Comparison of ENCODE assay signal across 8 mouse cellular contexts in genomic region chr12:24493011-24493410, GRCm38 (mm10). TPM values are rescaled to one million over a fixed set of nuclear protein-coding genes. Genes with fewer than 3 reads are reported as not detected.
DNase-seq lines count a peak whose midpoint lies in the region; ATAC-seq lines count a peak whose summit lies in the region.

No protein-coding gene starts in this region.

- no peak for ATAC-seq in lung, embryonic 15.5 days (ENCODE audit: borderline replicate concordance, extremely low read depth, low FRiP score, low TSS enrichment)

- no peak overlapping the region for H3K4me3 ChIP-seq in lung, embryonic 15.5 days
- 0 out of 2 replicates have a peak overlapping the region, but pooled peaks have one; percentile 29 for H3K4me3 ChIP-seq in embryonic facial prominence, embryonic 10.5 days
- peak overlapping the region; percentile 87 for H3K4me3 ChIP-seq in megakaryocyte, embryonic 14.5 days (replicated peaks)

- no peak overlapping the region for H3K27ac ChIP-seq in lung, embryonic 15.5 days
- H3K27ac ChIP-seq in embryonic facial prominence, embryonic 10.5 days (replicated peaks) = no peak overlapping the region

- H3K9ac ChIP-seq in lung, embryonic 15.5 days = no peak overlapping the region

- no peaks in the 10 kb centered on the region for H3K27me3 ChIP-seq in lung, embryonic 15.5 days
- H3K27me3 ChIP-seq in embryonic facial prominence, embryonic 10.5 days (replicated peaks; ENCODE audit: low read depth, poor library complexity, severe bottlenecking) = no peaks in the 10 kb centered on the region
- H3K27me3 ChIP-seq in megakaryocyte, embryonic 14.5 days (replicated peaks) = no peaks in the 10 kb centered on the region

- H3K36me3 ChIP-seq in lung, embryonic 15.5 days = no peaks in the 10 kb centered on the region
- H3K36me3 ChIP-seq in embryonic facial prominence, embryonic 10.5 days (replicated peaks) = no peaks in the 10 kb centered on the region
- no peaks in the 10 kb centered on the region for H3K36me3 ChIP-seq in megakaryocyte, embryonic 14.5 days (replicated peaks; ENCODE audit: low read length)

- peak overlapping the region; percentile 43 for H3K4me2 ChIP-seq in lung, embryonic 15.5 days

- no peaks in the 10 kb centered on the region for H3K9me3 ChIP-seq in lung, embryonic 15.5 days
- H3K9me3 ChIP-seq in embryonic facial prominence, embryonic 10.5 days = no peaks in the 10 kb centered on the region
- no peaks in the 10 kb centered on the region for H3K9me3 ChIP-seq in megakaryocyte, embryonic 14.5 days

- 0 out of 2 replicates have a peak, but pooled peaks cover 1% of the 10 kb centered on the region for H3K4me1 ChIP-seq in lung, embryonic 15.5 days
- no peaks in the 10 kb centered on the region for H3K4me1 ChIP-seq in embryonic facial prominence, embryonic 10.5 days
- H3K4me1 ChIP-seq in megakaryocyte, embryonic 14.5 days = peaks cover 23% of the 10 kb centered on the region

- 60% methylated on average over 9 of the region's 9 CpGs for WGBS in lung, embryonic 15.5 days
- 66% methylated on average over 9 of the region's 9 CpGs for whole genome bisulfite sequencing in embryonic facial prominence, embryonic 10.5 days

- intact Hi-C loops in heart, postnatal 36 days (cut with DNase I) = no loop called here
- intact Hi-C loops in left cerebral cortex, postnatal 25 days (cut with DNase I) = no loop called here

- DNase-seq in lung, postnatal 14 days = no peak
- peak; percentile 9 for DNase-seq in embryonic facial prominence, embryonic 10.5 days (ENCODE audit: low spot score)
- peak; percentile 8 to 9 for DNase-seq in heart, postnatal 36 days
- DNase-seq in urinary bladder, postnatal 36 days (ENCODE audit: low spot score in 2 of 2) = no peak
- DNase-seq in left cerebral cortex, postnatal 25 days (ENCODE audit: low spot score in 2 of 2) = no peak
- no peak for DNase-seq in adrenal gland, postnatal 36 days

RNA-seq across cellular contexts. Expression of gene Taf1b, which starts 5.1 kb away (rescaled TPM):
- 28.2 and 28.8 TPM in 2 replicates for polyA plus RNA-seq in lung, embryonic 15.5 days (2015; fragmentation: Nextera tagmentation; extraction: Ambion mirVana)
- polyA plus RNA-seq in embryonic facial prominence, embryonic 10.5 days (2016; fragmentation: Nextera tagmentation; extraction: Ambion mirVana) = 29.8 and 32.1 TPM in 2 replicates
- total RNA-seq in heart, postnatal 36 days (2021) = 10 to 100 TPM; 10.8 to 11.1 TPM
- polyA plus RNA-seq in megakaryocyte, embryonic 14.5 days (2012; ENCODE audit: insufficient read depth, low replicate concordance) = 1.0 and 1.1 TPM in 2 replicates
- 10 to 100 TPM; 26.9 to 27.1 TPM for total RNA-seq in left cerebral cortex, postnatal 25 days (2021)
- 10 to 100 TPM; 12.1 to 17.7 TPM for total RNA-seq in adrenal gland, postnatal 36 days (2021)

Comparison
In these comparisons a context has a peak if more than half of its experiments do, and no peak if none do; other contexts are left out.
1. DNase-seq: peak in embryonic facial prominence, embryonic 10.5 days (single experiment) and heart, postnatal 36 days (2 of 2); none in lung, postnatal 14 days (single experiment), urinary bladder, postnatal 36 days (0 of 2), left cerebral cortex, postnatal 25 days (0 of 2) and adrenal gland, postnatal 36 days (0 of 2).